Mouse (Mus musculus) adrenal gland, postnatal 25 days (tissue): Measurements from ENCODE around the gene Ptgfrn. TPM values are rescaled to one million over a fixed set of nuclear protein-coding genes. Genes with fewer than 3 reads are reported as not detected.
A peak's percentile ranks its signal among the peaks of the same experiment; 100 is the strongest.

Experiments used
- DNase-seq: peaks from one replicate; pipeline ENCODE4 v3.0.0; 2021; ENCODE audit warnings: mixed read lengths
- total RNA-seq: library from RNA; stranded (reverse); gene quantifications from 2 replicates; pipeline ENCODE4 v1.2.3, GENCODE M21; 2021

The Ptgfrn gene
- total RNA-seq, 1 experiment from 2014 or later, result 45.2 TPM

- no peak for DNase-seq
Observed at GRCm38 (mm10) chr3:101003575-101004356, 106.3 kb downstream of the Ptgfrn start.

- no peak for DNase-seq
Observed at GRCm38 (mm10) chr3:100999732-101000131, 110.3 kb downstream of the Ptgfrn start.

- peak; percentile 70 for DNase-seq
Observed at GRCm38 (mm10) chr3:100998904-100999340, 111.2 kb downstream of the Ptgfrn start.

GRCm38 (mm10) chr3:100997785-100998570, 112.1 kb downstream of the Ptgfrn start:
- no peak for DNase-seq

- DNase-seq, result no peak
Observed at GRCm38 (mm10) chr3:100994252-100994651, 115.8 kb downstream of the Ptgfrn start.

- DNase-seq, result no peak
Observed at GRCm38 (mm10) chr3:100993718-100994117, 116.4 kb downstream of the Ptgfrn start.

GRCm38 (mm10) chr3:100993158-100993557, 116.9 kb downstream of the Ptgfrn start:
- no peak for DNase-seq

Other genes with a start within 250 kb of the Ptgfrn start
- 4.9 and 5.0 TPM in 2 replicates for gene Trim45, start 188.1 kb downstream of the Ptgfrn start, total RNA-seq
- 13.2 and 14.4 TPM in 2 replicates for gene Ttf2, start 140.6 kb downstream of the Ptgfrn start, total RNA-seq
- 0.18 TPM in 1 of 2 replicates, not detected in the other for gene Cd101, start 80.7 kb downstream of the Ptgfrn start, total RNA-seq
- gene Cd2, start 177.7 kb upstream of the Ptgfrn start, total RNA-seq, result 0.33 TPM in 1 of 2 replicates, not detected in the other